Mouse (Mus musculus): ENCODE results near the gene Carm1. TPM values are rescaled to one million over a fixed set of nuclear protein-coding genes. Genes with fewer than 3 reads are reported as not detected.

Gene Carm1
- polyA plus RNA-seq, 1 experiment from 2014 or later: 29.9 TPM

DNA sequence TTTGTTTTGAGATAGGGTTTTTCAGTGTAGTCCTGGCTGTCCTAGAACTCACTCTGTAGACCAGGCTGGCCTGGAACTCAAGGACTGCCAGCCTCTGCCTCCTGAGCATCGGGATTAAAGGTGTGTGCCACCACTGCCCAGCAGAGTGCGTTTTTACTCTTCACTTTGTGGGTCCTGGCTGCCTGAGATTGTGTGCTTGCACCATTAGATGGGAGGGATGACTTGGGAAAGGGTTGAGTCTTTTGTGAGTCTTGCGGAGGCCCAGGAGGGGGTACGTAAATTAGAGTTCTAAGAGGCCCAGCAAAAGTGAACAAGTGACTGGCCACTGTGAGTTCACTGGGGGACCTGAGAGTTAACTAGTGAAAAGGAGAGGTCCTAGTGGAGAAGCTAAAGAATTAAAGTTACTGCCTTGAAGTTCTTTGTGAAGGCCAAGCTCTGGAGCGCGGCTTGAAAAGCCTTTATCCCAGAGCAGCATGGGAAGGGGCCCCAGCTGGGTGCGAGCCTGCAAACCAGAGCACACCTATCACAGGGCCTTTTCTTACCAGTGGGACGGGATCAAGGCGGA is 1.3 kb upstream of the Carm1 start:
- peak overlapping the region; percentile 65 for H3K4me2 ChIP-seq
- no peaks in the 10 kb centered on the region for H3K27me3 ChIP-seq
- peak; percentile 60 for ATAC-seq (ENCODE audit: low FRiP score)
- peaks cover 37% of the 10 kb centered on the region for H3K4me1 ChIP-seq (replicated peaks)
- H3K9me3 ChIP-seq: no peaks in the 10 kb centered on the region
- H3K27ac ChIP-seq: peak overlapping the region; percentile 99
- WGBS: 4% methylated on average over 9 of the region's 9 CpGs
- peak overlapping the region; percentile 75 for H3K4me3 ChIP-seq
- H3K9ac ChIP-seq: peak overlapping the region; percentile 96
- H3K36me3 ChIP-seq: no peaks in the 10 kb centered on the region

DNA sequence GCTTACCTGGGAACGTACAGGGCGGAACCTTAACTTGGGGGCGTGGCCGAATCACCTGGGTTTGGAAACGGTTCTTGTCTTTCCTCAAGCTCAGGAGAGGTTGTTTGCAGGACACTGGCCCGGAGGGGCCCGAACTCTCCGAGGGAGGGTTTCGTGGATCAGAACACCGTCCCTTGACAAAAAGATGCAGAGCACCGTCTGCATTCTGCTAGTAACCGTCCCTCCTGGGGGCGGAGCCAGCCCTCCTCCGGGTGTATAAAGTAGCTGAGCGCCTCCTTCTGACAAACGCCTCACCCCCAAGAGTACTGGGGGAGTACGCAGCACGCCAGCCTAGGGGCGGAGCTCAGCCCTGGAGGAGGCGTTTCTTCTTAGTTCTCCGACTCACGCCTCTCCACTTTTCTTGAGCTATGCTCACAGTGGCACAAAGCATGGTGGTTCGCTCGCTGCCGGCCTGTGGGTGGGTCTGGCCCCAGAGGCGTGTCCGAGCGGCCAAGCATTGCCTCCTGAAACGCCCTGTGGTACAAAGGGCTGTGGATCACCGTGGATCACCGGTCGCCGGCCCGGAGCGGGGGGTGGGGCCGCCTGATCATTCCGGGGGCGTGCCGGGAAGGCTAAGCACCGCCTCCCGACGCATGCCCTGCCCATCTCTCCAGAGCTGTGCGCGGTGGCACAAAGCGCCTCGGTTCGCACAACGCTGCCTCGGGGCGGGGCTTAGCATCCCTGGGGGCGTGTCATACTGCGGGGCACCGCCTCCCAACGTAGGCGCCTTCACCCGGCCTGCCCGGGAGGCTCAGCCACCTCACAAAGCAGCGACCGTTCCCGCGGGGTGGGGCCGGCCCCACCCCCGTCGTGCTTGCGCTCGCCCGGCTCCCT is 542 bp upstream of the Carm1 start:
- Histone ChIP-seq H3K9ac (peak overlapping the region; percentile 96), H3K27ac (peak overlapping the region; percentile 99), H3K36me3 (peaks cover 5% of the 10 kb centered on the region), H3K27me3 (no peaks in the 10 kb centered on the region), H3K4me3 (peak overlapping the region; percentile 75), H3K4me1 (replicated peaks) (peaks cover 38% of the 10 kb centered on the region), H3K4me2 (peak overlapping the region; percentile 65), H3K9me3 (no peaks in the 10 kb centered on the region)
- ATAC-seq (ENCODE audit: low FRiP score): peak; percentile 94
- WGBS: under 1% methylated on average over 58 of the region's 67 CpGs

DNA sequence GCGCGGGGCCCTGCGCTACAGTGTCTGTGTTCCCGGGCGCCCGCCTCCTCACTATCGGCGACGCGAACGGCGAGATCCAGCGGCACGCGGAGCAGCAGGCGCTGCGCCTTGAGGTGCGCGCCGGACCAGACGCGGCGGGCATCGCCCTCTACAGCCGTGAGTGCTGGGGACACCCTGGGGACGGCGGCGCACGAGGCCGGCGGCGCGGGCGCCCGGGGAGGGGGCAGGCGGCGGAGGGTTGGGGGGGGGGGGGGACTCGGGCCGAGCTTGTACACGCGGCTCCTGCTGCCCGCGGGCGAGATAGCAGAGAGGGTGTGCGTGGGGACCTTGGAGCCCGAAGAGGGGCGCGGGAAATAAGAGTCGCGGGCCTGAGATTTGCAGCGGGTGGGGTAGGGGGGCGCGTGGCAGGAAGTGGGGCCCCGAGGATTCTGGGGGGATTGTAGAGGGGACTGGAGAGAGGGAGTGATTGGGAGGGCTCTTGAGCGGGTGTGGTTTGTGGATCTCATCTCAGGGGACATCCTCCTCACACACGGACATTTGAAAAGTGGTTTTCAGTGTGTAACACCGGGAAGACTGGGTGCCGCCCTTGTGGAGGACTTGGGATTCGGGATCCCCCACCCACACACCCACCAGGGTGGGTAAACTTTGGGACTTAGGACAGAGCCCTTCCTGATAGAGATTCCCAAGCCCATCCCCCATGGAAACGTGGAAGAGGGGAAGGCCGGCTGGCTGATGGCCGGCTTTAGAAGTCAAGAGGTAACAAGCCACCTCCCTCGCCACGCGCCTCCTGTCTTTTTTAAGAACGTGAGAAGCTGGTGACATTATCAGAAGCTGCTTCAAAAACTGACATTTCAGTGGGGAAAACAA is 614 bp downstream of the Carm1 start:
- peak overlapping the region; percentile 70 for H3K4me2 ChIP-seq
- H3K4me3 ChIP-seq: peak overlapping the region; percentile 75
- H3K27me3 ChIP-seq: no peaks in the 10 kb centered on the region
- peaks cover 10% of the 10 kb centered on the region for H3K36me3 ChIP-seq
- peaks cover 43% of the 10 kb centered on the region for H3K4me1 ChIP-seq (replicated peaks)
- H3K27ac ChIP-seq: peak overlapping the region; percentile 99
- H3K9ac ChIP-seq: peak overlapping the region; percentile 96
- WGBS: under 1% methylated on average over 50 of the region's 66 CpGs
- ATAC-seq (ENCODE audit: low FRiP score): peak; percentile 27
- no peaks in the 10 kb centered on the region for H3K9me3 ChIP-seq

DNA sequence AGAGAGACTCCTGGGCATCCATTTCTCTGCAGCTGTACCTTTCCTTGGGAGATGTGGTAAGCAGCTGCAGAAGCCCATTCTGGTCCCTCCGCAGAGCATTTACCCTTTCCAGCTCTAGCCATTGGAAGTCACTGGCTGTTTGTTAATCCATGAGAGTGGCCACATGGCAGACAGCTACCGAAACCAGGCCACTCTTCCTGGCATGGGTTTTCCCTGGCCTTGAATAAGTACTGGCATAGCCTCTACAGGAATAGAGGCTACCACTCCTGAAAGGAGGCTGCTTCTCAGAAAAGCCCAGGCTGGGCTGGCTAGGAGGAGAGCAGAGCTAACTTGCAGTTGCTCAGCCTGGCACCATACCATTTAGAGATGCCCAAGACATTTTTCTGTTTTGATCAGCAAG is 4.4 kb downstream of the Carm1 start:
- H3K4me3 ChIP-seq: no peak overlapping the region
- peaks cover 15% of the 10 kb centered on the region for H3K36me3 ChIP-seq
- no peak overlapping the region for H3K9ac ChIP-seq
- H3K27me3 ChIP-seq: no peaks in the 10 kb centered on the region
- H3K4me2 ChIP-seq: no peak overlapping the region
- peaks cover 28% of the 10 kb centered on the region for H3K4me1 ChIP-seq (replicated peaks)
- 92% methylated on average over 2 of the region's 2 CpGs for WGBS
- no peak overlapping the region for H3K27ac ChIP-seq
- ATAC-seq (ENCODE audit: low FRiP score): no peak
- no peaks in the 10 kb centered on the region for H3K9me3 ChIP-seq

DNA sequence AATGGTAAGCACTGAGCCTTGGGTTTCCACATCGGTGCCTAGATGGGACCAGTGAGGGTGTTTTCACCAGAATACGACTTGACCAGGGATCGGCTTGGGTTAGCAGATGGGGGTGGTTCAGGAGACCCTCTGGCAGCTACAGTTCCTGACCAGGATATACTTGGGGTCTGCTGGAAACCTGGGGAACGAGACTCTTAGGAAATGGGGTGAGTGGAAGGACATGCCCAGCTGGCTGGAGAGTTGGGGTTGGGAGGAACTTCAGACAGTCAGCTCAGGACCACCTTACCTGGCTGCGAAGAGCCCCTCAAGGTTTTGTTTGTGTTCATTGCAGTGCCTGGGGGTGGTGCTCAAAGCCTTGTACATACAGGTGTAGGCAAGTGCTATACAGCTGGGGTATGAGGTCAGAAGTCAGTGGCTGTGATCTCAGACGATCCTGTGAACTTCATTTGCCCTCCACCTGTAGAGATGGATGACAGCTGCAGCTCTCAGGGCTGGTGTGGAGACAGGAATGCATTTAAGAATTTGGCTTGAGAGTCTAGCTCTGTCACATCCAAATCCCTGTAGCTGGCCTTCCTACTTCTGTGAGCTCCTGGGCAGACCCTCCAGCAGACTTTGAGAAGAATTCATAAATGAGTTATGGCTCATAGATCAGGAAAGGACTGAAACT is 7.0 kb downstream of the Carm1 start:
- Histone ChIP-seq H3K4me3 (no peak overlapping the region), H3K36me3 (peaks cover 27% of the 10 kb centered on the region), H3K9me3 (no peaks in the 10 kb centered on the region), H3K4me2 (no peak overlapping the region), H3K4me1 (replicated peaks) (peaks cover 38% of the 10 kb centered on the region), H3K27me3 (no peaks in the 10 kb centered on the region), H3K27ac (no peak overlapping the region), H3K9ac (no peak overlapping the region)
- 87% methylated on average over 6 of the region's 6 CpGs for WGBS
- no peak for ATAC-seq (ENCODE audit: low FRiP score)

DNA sequence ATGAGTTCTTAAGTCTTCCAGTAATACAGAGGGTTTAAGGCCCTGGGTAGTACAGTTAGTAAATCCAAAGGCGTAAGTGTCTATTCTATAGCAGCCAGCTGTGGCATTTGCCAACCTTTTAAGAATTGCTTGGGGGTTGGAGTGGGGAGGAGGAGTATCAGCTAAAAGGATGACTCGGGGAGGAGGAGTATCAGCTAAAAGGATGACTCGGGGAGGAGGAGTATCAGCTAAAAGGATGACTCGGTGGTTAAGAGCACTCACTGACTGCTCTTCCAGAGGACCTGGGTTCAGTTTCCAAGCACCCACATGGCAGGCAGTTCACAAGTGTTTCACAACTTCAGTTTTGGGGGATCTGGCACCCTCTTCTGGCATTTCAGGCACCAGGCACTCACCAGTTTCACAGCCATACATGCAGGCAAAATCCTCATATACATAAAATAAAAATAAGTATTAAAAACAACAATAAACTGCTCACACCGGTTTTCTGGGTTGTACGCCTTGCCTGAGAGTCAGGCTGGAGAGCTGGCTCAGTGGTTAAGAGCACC is 8.6 kb downstream of the Carm1 start:
- H3K36me3 ChIP-seq: peaks cover 27% of the 10 kb centered on the region
- no peak overlapping the region for H3K4me2 ChIP-seq
- WGBS: 86% methylated on average over 6 of the region's 6 CpGs
- H3K4me3 ChIP-seq: no peak overlapping the region
- H3K27ac ChIP-seq: no peak overlapping the region
- no peak for ATAC-seq (ENCODE audit: low FRiP score)
- peaks cover 26% of the 10 kb centered on the region for H3K4me1 ChIP-seq (replicated peaks)
- no peaks in the 10 kb centered on the region for H3K9me3 ChIP-seq
- no peaks in the 10 kb centered on the region for H3K27me3 ChIP-seq
- no peak overlapping the region for H3K9ac ChIP-seq

DNA sequence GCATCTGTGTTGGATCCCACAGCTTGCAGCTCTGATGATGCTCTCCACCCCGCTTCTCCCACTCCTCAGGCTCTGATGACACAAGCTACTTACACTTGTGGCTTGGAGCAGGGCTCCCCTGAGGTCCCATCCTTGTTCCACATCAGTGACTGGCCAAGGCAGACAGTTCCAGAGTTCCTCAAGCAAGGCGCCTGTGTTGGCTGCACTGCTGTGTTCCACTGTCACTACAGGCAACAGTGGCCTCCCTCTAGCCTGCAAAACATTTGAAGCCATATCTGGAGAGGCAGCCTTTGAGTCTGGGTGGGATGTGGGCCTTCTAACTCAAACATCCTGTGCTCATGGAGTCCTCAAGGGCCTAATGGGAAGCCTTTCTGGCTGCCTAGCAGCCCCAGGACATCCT is 10.3 kb downstream of the Carm1 start:
- WGBS: 90% methylated on average over 2 of the region's 2 CpGs
- no peak for ATAC-seq (ENCODE audit: low FRiP score)
- no peak overlapping the region for H3K9ac ChIP-seq
- no peaks in the 10 kb centered on the region for H3K9me3 ChIP-seq
- peaks cover 28% of the 10 kb centered on the region for H3K36me3 ChIP-seq
- no peak overlapping the region; the same call in 1 of the 2 replicates for H3K27ac ChIP-seq
- H3K4me3 ChIP-seq: no peak overlapping the region
- H3K4me2 ChIP-seq: no peak overlapping the region
- peaks cover 19% of the 10 kb centered on the region for H3K4me1 ChIP-seq (replicated peaks)
- H3K27me3 ChIP-seq: no peaks in the 10 kb centered on the region

DNA sequence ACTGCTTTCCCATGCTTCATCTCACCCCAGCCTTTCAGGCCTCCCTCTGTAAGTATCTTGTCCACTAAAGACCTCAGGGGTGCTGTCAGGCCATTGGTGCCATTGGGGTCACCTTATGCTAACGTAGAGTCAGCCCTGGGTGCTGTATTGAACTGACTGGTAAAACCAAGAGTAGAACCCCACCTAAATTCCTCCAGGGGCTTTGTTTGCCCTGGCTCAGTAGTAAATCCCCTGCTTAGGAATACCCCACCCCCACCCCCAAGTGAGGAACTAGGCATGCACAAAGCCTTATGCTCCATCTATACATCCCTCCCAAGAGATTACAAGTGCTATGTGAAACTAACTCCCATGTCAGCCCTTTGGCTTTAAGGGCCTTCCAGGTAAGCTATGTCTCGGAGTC is 10.9 kb downstream of the Carm1 start:
- no peak overlapping the region for H3K4me3 ChIP-seq
- H3K36me3 ChIP-seq: peaks cover 28% of the 10 kb centered on the region
- H3K9me3 ChIP-seq: no peaks in the 10 kb centered on the region
- H3K4me1 ChIP-seq (replicated peaks): peaks cover 19% of the 10 kb centered on the region
- H3K9ac ChIP-seq: no peak overlapping the region
- no peak for ATAC-seq (ENCODE audit: low FRiP score)
- no peak overlapping the region for H3K27ac ChIP-seq
- H3K4me2 ChIP-seq: no peak overlapping the region
- no peaks in the 10 kb centered on the region for H3K27me3 ChIP-seq
- 96% methylated on average over 2 of the region's 2 CpGs for WGBS

DNA sequence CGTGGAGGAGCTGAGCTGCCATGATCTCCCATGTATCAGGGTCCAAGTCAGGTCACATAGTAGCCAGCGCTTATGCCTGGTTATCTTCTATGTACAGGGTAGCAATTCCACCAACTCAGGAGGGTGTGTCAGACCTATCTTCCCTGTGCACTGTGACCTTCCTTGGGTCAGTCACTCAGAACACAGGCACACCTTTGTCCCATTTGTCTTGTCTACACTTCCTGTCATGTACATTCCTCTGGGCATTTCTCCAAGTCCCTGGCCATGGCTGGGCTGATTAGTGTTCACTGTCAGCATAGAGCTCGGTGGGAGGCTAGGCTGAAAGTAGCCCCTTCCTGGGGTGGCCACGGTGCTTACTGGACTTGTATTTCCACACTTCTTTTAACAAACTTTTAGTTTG is 11.7 kb downstream of the Carm1 start:
- Histone ChIP-seq H3K36me3 (peaks cover 28% of the 10 kb centered on the region), H3K4me1 (replicated peaks) (peaks cover 19% of the 10 kb centered on the region), H3K27ac (no peak overlapping the region), H3K4me3 (no peak overlapping the region), H3K4me2 (no peak overlapping the region), H3K27me3 (no peaks in the 10 kb centered on the region), H3K9me3 (no peaks in the 10 kb centered on the region), H3K9ac (no peak overlapping the region)
- WGBS: 88% methylated on average over 4 of the region's 4 CpGs
- no peak for ATAC-seq (ENCODE audit: low FRiP score)

DNA sequence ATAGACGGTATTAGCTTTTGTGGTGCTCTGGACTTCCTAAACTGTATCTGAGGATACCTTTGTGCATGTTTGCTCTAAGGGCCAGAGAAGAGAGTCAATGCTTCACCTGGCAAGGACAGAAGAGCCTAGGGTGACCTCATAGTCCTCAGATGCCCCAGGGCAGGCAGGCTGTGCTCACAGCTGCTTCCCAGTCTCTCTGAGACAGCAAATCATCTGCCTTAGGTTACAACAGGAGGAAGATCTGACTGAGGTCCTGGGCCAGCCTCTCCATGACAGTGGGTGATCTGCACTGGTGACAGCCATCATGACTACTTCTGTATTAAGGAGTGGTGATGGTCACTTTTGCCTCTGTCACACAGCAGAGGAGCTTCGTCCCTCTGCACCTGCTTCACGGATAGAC is 12.5 kb downstream of the Carm1 start:
- H3K9ac ChIP-seq: no peak overlapping the region
- H3K4me3 ChIP-seq: no peak overlapping the region
- peaks cover 25% of the 10 kb centered on the region for H3K36me3 ChIP-seq
- H3K4me2 ChIP-seq: no peak overlapping the region
- no peak overlapping the region for H3K27ac ChIP-seq
- H3K9me3 ChIP-seq: no peaks in the 10 kb centered on the region
- 95% methylated on average over 3 of the region's 3 CpGs for WGBS
- H3K27me3 ChIP-seq: no peaks in the 10 kb centered on the region
- peaks cover 19% of the 10 kb centered on the region for H3K4me1 ChIP-seq (replicated peaks)
- no peak for ATAC-seq (ENCODE audit: low FRiP score)

DNA sequence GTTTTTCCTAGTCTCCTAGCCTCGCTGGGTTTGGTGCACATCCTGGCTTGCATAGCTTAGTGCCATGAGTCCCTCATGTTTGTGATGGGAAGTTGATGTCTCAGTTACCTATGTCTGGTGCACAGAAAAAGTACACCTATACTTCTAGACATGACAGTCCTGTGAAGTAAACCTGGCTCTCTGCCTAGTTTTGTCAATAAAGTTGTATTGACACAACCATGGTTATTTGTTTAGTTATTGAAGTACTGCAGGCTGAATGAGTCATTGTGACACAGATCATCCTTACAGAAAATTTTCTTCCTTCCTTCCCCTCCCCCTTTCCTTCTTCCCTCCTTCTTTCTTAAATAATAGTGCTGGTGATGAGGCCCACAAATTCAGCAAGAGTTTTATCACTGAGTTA is 17.7 kb downstream of the Carm1 start:
- Histone ChIP-seq H3K27ac (no peak overlapping the region), H3K9me3 (no peaks in the 10 kb centered on the region), H3K4me2 (no peak overlapping the region), H3K36me3 (peaks cover 19% of the 10 kb centered on the region), H3K4me1 (replicated peaks) (no peaks in the 10 kb centered on the region; the same call in 1 of the 2 replicates), H3K4me3 (no peak overlapping the region), H3K9ac (no peak overlapping the region), H3K27me3 (no peaks in the 10 kb centered on the region)
- 88% methylated on average over 1 of the region's 1 CpGs for WGBS
- ATAC-seq (ENCODE audit: low FRiP score): no peak
